In genomic region chr11:50932040-50932439, GRCm38 (mm10) we compare ENCODE assay signal across 10 mouse cellular contexts. TPM values are rescaled to one million over a fixed set of nuclear protein-coding genes. Genes with fewer than 3 reads are reported as not detected.
DNase-seq lines count a peak whose midpoint lies in the region; ATAC-seq and TF ChIP-seq lines count a peak whose summit lies in the region.
"Had no signal": no experiment of that assay in that cellular context is flagged by ENCODE, and none has a peak within 500 bp of the region (broad histone marks: within the 10 kb centered on the region; RNA-seq: fewer than 3 reads in every experiment).

No protein-coding gene starts in this region.

- no peaks in the 10 kb centered on the region for H3K36me3 ChIP-seq in embryonic facial prominence, embryonic 10.5 days (replicated peaks)
- no peaks in the 10 kb centered on the region for H3K36me3 ChIP-seq in hindbrain, embryonic 15.5 days
- H3K36me3 ChIP-seq in midbrain, embryonic 12.5 days, result no peaks in the 10 kb centered on the region

- H3K4me1 ChIP-seq in embryonic facial prominence, embryonic 10.5 days, result peaks cover 12% of the 10 kb centered on the region
- H3K4me1 ChIP-seq in hindbrain, embryonic 15.5 days (replicated peaks), result peaks cover 14% of the 10 kb centered on the region; the same call in 1 of the 2 replicates
- H3K4me1 ChIP-seq in midbrain, embryonic 12.5 days, result peaks cover 13% of the 10 kb centered on the region; the same call in 1 of the 2 replicates

- no peak overlapping the region for H3K9ac ChIP-seq in hindbrain, embryonic 15.5 days
- no peak overlapping the region for H3K9ac ChIP-seq in midbrain, embryonic 12.5 days (replicated peaks)

- intact Hi-C loops in gastrocnemius, adult 2 months (cut with DNase I), result loop anchor here (5.0 kb wide), 1 partner anchor 105 kb away; the partner anchor contains the start of gene Zfp354c

- H3K27me3 ChIP-seq in embryonic facial prominence, embryonic 10.5 days (replicated peaks; ENCODE audit: low read depth, poor library complexity, severe bottlenecking), result peaks cover 25% of the 10 kb centered on the region
- no peaks in the 10 kb centered on the region for H3K27me3 ChIP-seq in hindbrain, embryonic 15.5 days
- peaks cover 4% of the 10 kb centered on the region; the same call in 1 of the 2 replicates for H3K27me3 ChIP-seq in midbrain, embryonic 12.5 days
- H3K27me3 ChIP-seq: Patski had no signal

- WGBS in embryonic facial prominence, embryonic 10.5 days, result 81% methylated on average over 1 of the region's 1 CpGs
- 65% methylated on average over 1 of the region's 1 CpGs for WGBS in hindbrain, embryonic 15.5 days
- WGBS in midbrain, embryonic 12.5 days, result 76% methylated on average over 1 of the region's 1 CpGs

- H3K9me3 ChIP-seq in embryonic facial prominence, embryonic 10.5 days, result no peaks in the 10 kb centered on the region
- no peaks in the 10 kb centered on the region for H3K9me3 ChIP-seq in hindbrain, embryonic 15.5 days
- no peaks in the 10 kb centered on the region for H3K9me3 ChIP-seq in midbrain, embryonic 12.5 days

- H3K4me3 ChIP-seq in gastrocnemius, adult 2 months, result peak overlapping the region; percentile 89
- peak overlapping the region; percentile 70 for H3K4me3 ChIP-seq in embryonic facial prominence, embryonic 10.5 days
- H3K4me3 ChIP-seq in hindbrain, embryonic 15.5 days, result peak overlapping the region; percentile 76; the same call in 1 of the 2 replicates
- H3K4me3 ChIP-seq in midbrain, embryonic 12.5 days, result no peak overlapping the region

- no peak for DNase-seq in gastrocnemius, adult 2 months
- DNase-seq in gastrocnemius, postnatal 4 days (ENCODE audit: low spot score in 2 of 2), result no peak
- no peak for DNase-seq in embryonic facial prominence, embryonic 10.5 days (ENCODE audit: low spot score)
- no peak for DNase-seq in thymus, postnatal 25 days
- DNase-seq in gastrocnemius, adult 18-20 months (ENCODE audit: low spot score), result no peak
- no peak for DNase-seq in adrenal gland, adult 8-10 months

- no peak for TF ChIP-seq CTCF in gastrocnemius, adult 2 months (IDR thresholded peaks at IDR 0.05)

- peak overlapping the region; percentile 95 for H3K4me2 ChIP-seq in hindbrain, embryonic 15.5 days
- H3K4me2 ChIP-seq in midbrain, embryonic 12.5 days (replicated peaks), result peak overlapping the region; percentile 88

- H3K27ac ChIP-seq in gastrocnemius, adult 2 months, result no peak overlapping the region; the same call in 1 of the 2 replicates
- peak overlapping the region; percentile 61 for H3K27ac ChIP-seq in embryonic facial prominence, embryonic 10.5 days (replicated peaks)
- peak overlapping the region; percentile 91; the same call in 1 of the 2 replicates for H3K27ac ChIP-seq in hindbrain, embryonic 15.5 days (replicated peaks)
- H3K27ac ChIP-seq in midbrain, embryonic 12.5 days (replicated peaks), result peak overlapping the region; percentile 64

- peak; percentile 25; the same call in 1 of the 2 replicates for ATAC-seq in hindbrain, embryonic 15.5 days (ENCODE audit: low FRiP score, low read depth)
- peak; percentile 57 for ATAC-seq in midbrain, embryonic 12.5 days (ENCODE audit: low FRiP score, low read depth)

RNA-seq across cellular contexts. Expression of gene Zfp354b, which starts 0.6 kb away (rescaled TPM):
- 1 to 10 TPM; 1.9 to 2.4 TPM for total RNA-seq in gastrocnemius, adult 2 months (2021)
- total RNA-seq in gastrocnemius, postnatal 4 days (2021), result 1 to 10 TPM; 1.8 TPM
- polyA plus RNA-seq in embryonic facial prominence, embryonic 10.5 days (2016; fragmentation: Nextera tagmentation; extraction: Ambion mirVana), result 0.75 and 0.79 TPM in 2 replicates
- 3.5 and 4.3 TPM in 2 replicates for polyA plus RNA-seq in hindbrain, embryonic 15.5 days (2015; fragmentation: Nextera tagmentation; extraction: Ambion mirVana)
- polyA plus RNA-seq in midbrain, embryonic 12.5 days (2016; fragmentation: Nextera tagmentation; extraction: Ambion mirVana), result 2.1 and 2.4 TPM in 2 replicates
- total RNA-seq in gastrocnemius, adult 18-20 months (2021), result 1 to 10 TPM; 1.9 to 2.4 TPM
- 1 to 10 TPM; 1.7 to 4.7 (median 3.3) TPM for total RNA-seq in adrenal gland, adult 8-10 months (2022)

RNA-seq across cellular contexts. Expression of gene 4933414I15Rik, which starts 11.5 kb away (rescaled TPM):
- total RNA-seq in gastrocnemius, adult 2 months (2021), result not detected
- not detected for total RNA-seq in gastrocnemius, postnatal 4 days (2021)
- polyA plus RNA-seq in embryonic facial prominence, embryonic 10.5 days (2016; fragmentation: Nextera tagmentation; extraction: Ambion mirVana), result not detected in 2 replicates
- polyA plus RNA-seq in hindbrain, embryonic 15.5 days (2015; fragmentation: Nextera tagmentation; extraction: Ambion mirVana), result not detected in 2 replicates
- not detected in 2 replicates for polyA plus RNA-seq in midbrain, embryonic 12.5 days (2016; fragmentation: Nextera tagmentation; extraction: Ambion mirVana)
- not detected for total RNA-seq in gastrocnemius, adult 18-20 months (2021)
- not detected for total RNA-seq in adrenal gland, adult 8-10 months (2022)
- polyA plus RNA-seq: kidney, adult 2 months; Patski had no signal

RNA-seq across cellular contexts. Expression of gene Zfp2, which starts 16.1 kb away (rescaled TPM):
- total RNA-seq in gastrocnemius, adult 2 months (2021), result 1 to 10 TPM; 4.4 to 5.5 TPM
- 1 to 10 TPM; 3.6 to 4.2 TPM for total RNA-seq in gastrocnemius, postnatal 4 days (2021)
- polyA plus RNA-seq in embryonic facial prominence, embryonic 10.5 days (2016; fragmentation: Nextera tagmentation; extraction: Ambion mirVana), result 21.3 and 21.6 TPM in 2 replicates
- 41.5 and 46.0 TPM in 2 replicates for polyA plus RNA-seq in hindbrain, embryonic 15.5 days (2015; fragmentation: Nextera tagmentation; extraction: Ambion mirVana)
- polyA plus RNA-seq in midbrain, embryonic 12.5 days (2016; fragmentation: Nextera tagmentation; extraction: Ambion mirVana), result 37.4 and 40.2 TPM in 2 replicates
- total RNA-seq in gastrocnemius, adult 18-20 months (2021), result 1 to 10 TPM; 5.0 to 5.2 TPM
- 10 to 100 TPM in 3 of 4 experiments, 1 to 10 TPM in 1; 9.4 to 12.8 (median 11.0) TPM for total RNA-seq in adrenal gland, adult 8-10 months (2022)

RNA-seq across cellular contexts. Expression of gene Prop1, which starts 21.5 kb away (rescaled TPM):
- total RNA-seq in gastrocnemius, adult 2 months (2021), result not detected
- total RNA-seq in gastrocnemius, postnatal 4 days (2021), result not detected
- not detected in 2 replicates for polyA plus RNA-seq in embryonic facial prominence, embryonic 10.5 days (2016; fragmentation: Nextera tagmentation; extraction: Ambion mirVana)
- polyA plus RNA-seq in hindbrain, embryonic 15.5 days (2015; fragmentation: Nextera tagmentation; extraction: Ambion mirVana), result not detected in 2 replicates
- polyA plus RNA-seq in midbrain, embryonic 12.5 days (2016; fragmentation: Nextera tagmentation; extraction: Ambion mirVana), result not detected in 2 replicates
- not detected for total RNA-seq in gastrocnemius, adult 18-20 months (2021)
- not detected for total RNA-seq in adrenal gland, adult 8-10 months (2022)
- polyA plus RNA-seq: kidney, adult 2 months; Patski had no signal

RNA-seq across cellular contexts. Expression of gene Olfr1378, which starts 34.3 kb away (rescaled TPM):
- total RNA-seq in gastrocnemius, adult 2 months (2021), result not detected
- total RNA-seq in gastrocnemius, postnatal 4 days (2021), result not detected
- polyA plus RNA-seq in embryonic facial prominence, embryonic 10.5 days (2016; fragmentation: Nextera tagmentation; extraction: Ambion mirVana), result not detected in 2 replicates
- polyA plus RNA-seq in hindbrain, embryonic 15.5 days (2015; fragmentation: Nextera tagmentation; extraction: Ambion mirVana), result not detected in 2 replicates
- not detected in 2 replicates for polyA plus RNA-seq in midbrain, embryonic 12.5 days (2016; fragmentation: Nextera tagmentation; extraction: Ambion mirVana)
- total RNA-seq in gastrocnemius, adult 18-20 months (2021), result not detected
- total RNA-seq in adrenal gland, adult 8-10 months (2022), result not detected
- polyA plus RNA-seq: kidney, adult 2 months; Patski had no signal
